Mouse (Mus musculus): ENCODE data around the gene Acsl4.

DNA sequence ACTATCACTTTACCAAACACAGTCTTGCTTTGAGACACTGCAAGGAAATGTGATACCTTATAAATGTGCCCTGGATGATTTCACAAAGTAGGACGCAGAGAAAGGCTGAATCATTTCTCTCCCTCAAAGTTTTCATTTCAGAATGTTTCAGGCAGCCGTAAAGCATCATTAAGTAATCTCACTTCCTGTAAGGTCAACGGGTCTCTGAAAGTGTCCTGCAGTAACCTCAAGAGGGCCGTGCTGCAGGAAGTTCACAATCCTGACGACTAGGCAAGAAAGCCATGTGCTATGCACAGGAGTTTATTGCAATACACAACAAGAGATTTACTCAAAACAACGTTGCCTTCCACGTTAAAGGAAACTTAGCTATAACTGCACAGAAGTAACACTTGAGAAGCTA, 20.4 kb downstream of the Acsl4 start:
- TF ChIP-seq CTCF (IDR thresholded peaks at IDR 0.05; ENCODE audit: borderline replicate concordance, insufficient read depth, low read depth, low read length), result no peak
- TF ChIP-seq POLR2A (IDR thresholded peaks at IDR 0.05; ENCODE audit: borderline replicate concordance, insufficient read depth, low read length), result no peak

Data from cerebellum, adult 2 months (tissue).